Mouse (Mus musculus) limb, embryonic 15.5 days (tissue): Measurements from ENCODE around the gene Rcvrn. TPM values are rescaled to one million over a fixed set of nuclear protein-coding genes. Genes with fewer than 3 reads are reported as not detected.

Source experiments
- ATAC-seq: fragments of 200-750 bp; cut with Nextera tagmentation; 2 replicates; pipeline ENCODE4 v1.8.0; 2017; ENCODE audit warnings: low read depth, moderate TSS enrichment; ENCODE audit not compliant: insufficient number of reproducible peaks, low FRiP score, low TSS enrichment
- H3K27ac ChIP-seq: fragments of 300-500 bp; sonication (generic); 2 replicates; pipeline ENCODE4 v1.5.1; 2015; ENCODE audit warnings: moderate library complexity, mild to moderate bottlenecking, inconsistent platforms
- H3K27me3 ChIP-seq: fragments of 300-500 bp; sonication (generic); 2 replicates; pipeline ENCODE4 v1.6.1; 2015; ENCODE audit warnings: inconsistent platforms
- H3K36me3 ChIP-seq: fragments of 300-500 bp; sonication (generic); 2 replicates; pipeline ENCODE4 v1.6.1; 2015; ENCODE audit warnings: inconsistent platforms
- H3K4me1 ChIP-seq: fragments of 300-500 bp; sonication (generic); 2 replicates; pipeline ENCODE4 v1.6.1; 2015; ENCODE audit warnings: inconsistent platforms
- H3K4me2 ChIP-seq: fragments of 300-500 bp; sonication (generic); 2 replicates; pipeline ENCODE4 v1.6.1; 2015; ENCODE audit warnings: mild to moderate bottlenecking, inconsistent platforms
- H3K4me3 ChIP-seq: fragments of 300-500 bp; sonication (generic); 2 replicates; pipeline ENCODE4 v1.5.1; 2015; ENCODE audit warnings: mild to moderate bottlenecking, inconsistent platforms
- H3K9ac ChIP-seq: fragments of 300-500 bp; sonication (generic); 2 replicates; pipeline ENCODE4 v1.6.1; 2015; ENCODE audit warnings: inconsistent platforms
- H3K9me3 ChIP-seq: fragments of 300-500 bp; sonication (generic); 2 replicates; pipeline ENCODE4 v1.6.1; 2016; ENCODE audit warnings: inconsistent platforms
- WGBS: fragments of 180-500 bp; shearing (Covaris S2); methylation state at CpG from one replicate; pipeline ENCODE4 v1.1.7; 2015; 5-methylcytosine and 5-hydroxymethylcytosine counted together
- polyA plus RNA-seq: library from polyadenylated mRNA; unstranded; fragments of >200 nt; fragmentation: Nextera tagmentation; extraction: Ambion mirVana; gene quantifications from 2 replicates; pipeline ENCODE4 v1.2.1, GENCODE M21; 2015

Rcvrn gene
- polyA plus RNA-seq, 1 experiment from 2014 or later: not detected

GRCm38 (mm10) chr11:67675562-67676540 lies 19.3 kb upstream of the Rcvrn start:
- H3K4me1 ChIP-seq: no peaks in the 10 kb centered on the region
- no peaks in the 10 kb centered on the region for H3K9me3 ChIP-seq
- no peaks in the 10 kb centered on the region for H3K36me3 ChIP-seq
- ATAC-seq: no peak
- no peak overlapping the region for H3K9ac ChIP-seq
- H3K27ac ChIP-seq: no peak overlapping the region
- no peak overlapping the region for H3K4me2 ChIP-seq
- H3K4me3 ChIP-seq: no peak overlapping the region
- H3K27me3 ChIP-seq: no peaks in the 10 kb centered on the region
- 67% methylated on average over 12 of the region's 12 CpGs for WGBS

GRCm38 (mm10) chr11:67679300-67679699 lies 15.8 kb upstream of the Rcvrn start:
- H3K4me2 ChIP-seq: no peak overlapping the region
- H3K27ac ChIP-seq: no peak overlapping the region
- H3K9ac ChIP-seq: no peak overlapping the region
- ATAC-seq: no peak
- no peaks in the 10 kb centered on the region for H3K27me3 ChIP-seq
- H3K9me3 ChIP-seq: no peaks in the 10 kb centered on the region
- no peak overlapping the region for H3K4me3 ChIP-seq
- no peaks in the 10 kb centered on the region for H3K36me3 ChIP-seq
- 59% methylated on average over 5 of the region's 5 CpGs for WGBS
- no peaks in the 10 kb centered on the region for H3K4me1 ChIP-seq

- ATAC-seq: no peak
- Histone ChIP-seq H3K4me3 (no peak overlapping the region), H3K27me3 (no peaks in the 10 kb centered on the region), H3K4me1 (no peaks in the 10 kb centered on the region), H3K9me3 (no peaks in the 10 kb centered on the region), H3K36me3 (no peaks in the 10 kb centered on the region), H3K27ac (no peak overlapping the region), H3K9ac (no peak overlapping the region), H3K4me2 (no peak overlapping the region)
- WGBS: 87% methylated on average over 2 of the region's 2 CpGs
Observed at GRCm38 (mm10) chr11:67679930-67680329, 15.2 kb upstream of the Rcvrn start.

DNA sequence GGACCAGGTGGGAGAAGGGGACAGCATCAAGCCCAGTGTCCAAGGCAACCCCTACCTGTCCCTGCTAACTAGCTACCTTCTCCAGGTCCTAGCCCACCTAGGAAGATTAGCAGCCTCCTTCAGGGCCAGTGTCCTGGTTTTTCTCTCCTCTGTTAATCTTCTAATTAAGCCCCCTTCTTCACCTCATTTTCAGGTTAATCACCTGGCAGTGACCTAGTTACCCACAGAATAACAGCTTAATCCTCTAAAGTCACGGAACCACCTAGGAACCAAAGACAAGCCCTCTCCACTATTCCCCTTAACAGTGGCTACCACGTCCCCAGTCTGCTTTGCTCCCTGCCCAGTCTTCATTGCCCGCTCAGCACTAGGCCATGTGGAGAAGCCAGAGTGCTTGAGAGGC lies 13.3 kb upstream of the Rcvrn start:
- Histone ChIP-seq H3K4me3 (no peak overlapping the region), H3K36me3 (no peaks in the 10 kb centered on the region)

GRCm38 (mm10) chr11:67686109-67686508 lies 9.0 kb upstream of the Rcvrn start:
- no peak overlapping the region for H3K4me3 ChIP-seq
- H3K27me3 ChIP-seq: no peaks in the 10 kb centered on the region
- WGBS: 86% methylated on average over 2 of the region's 2 CpGs
- no peaks in the 10 kb centered on the region for H3K36me3 ChIP-seq
- ATAC-seq: no peak
- no peaks in the 10 kb centered on the region for H3K4me1 ChIP-seq
- no peak overlapping the region for H3K9ac ChIP-seq
- H3K27ac ChIP-seq: no peak overlapping the region
- no peak overlapping the region for H3K4me2 ChIP-seq
- no peaks in the 10 kb centered on the region for H3K9me3 ChIP-seq

More for the DNA sequence above, 13.3 kb upstream of the Rcvrn start:
- Histone ChIP-seq H3K9ac (no peak overlapping the region), H3K27me3 (no peaks in the 10 kb centered on the region), H3K4me1 (no peaks in the 10 kb centered on the region), H3K4me2 (no peak overlapping the region), H3K27ac (no peak overlapping the region), H3K9me3 (no peaks in the 10 kb centered on the region)
- ATAC-seq: no peak; the same call in 1 of the 2 replicates
- WGBS: 85% methylated on average over 3 of the region's 3 CpGs

DNA sequence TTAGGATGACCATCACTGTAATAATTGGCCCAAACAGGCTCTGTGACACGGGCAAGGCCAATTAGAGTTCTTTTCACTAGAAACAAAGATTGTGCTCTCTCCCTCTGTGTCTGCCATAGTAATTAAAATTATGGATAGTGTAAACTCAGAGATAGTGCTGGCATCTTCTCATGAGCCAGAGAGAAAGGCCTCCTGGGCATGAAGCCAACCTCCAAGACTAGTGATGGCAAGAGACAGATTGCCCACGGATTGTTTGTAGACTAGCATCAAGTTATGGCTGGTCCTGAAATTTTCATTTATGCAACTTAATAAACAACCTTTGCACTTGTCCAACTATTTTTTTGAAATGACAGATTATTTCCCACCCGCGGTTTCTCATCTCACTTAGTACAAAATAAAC lies 17.9 kb downstream of the Rcvrn start:
- ATAC-seq: no peak
- H3K36me3 ChIP-seq: no peaks in the 10 kb centered on the region

GRCm38 (mm10) chr11:67715382-67715781 lies 20.3 kb downstream of the Rcvrn start:
- no peak overlapping the region for H3K27ac ChIP-seq
- no peak for ATAC-seq
- no peaks in the 10 kb centered on the region for H3K36me3 ChIP-seq
- no peaks in the 10 kb centered on the region for H3K9me3 ChIP-seq
- H3K4me1 ChIP-seq: no peaks in the 10 kb centered on the region
- no peak overlapping the region for H3K9ac ChIP-seq
- H3K4me3 ChIP-seq: no peak overlapping the region
- 76% methylated on average over 4 of the region's 4 CpGs for WGBS
- H3K27me3 ChIP-seq: no peaks in the 10 kb centered on the region
- no peak overlapping the region for H3K4me2 ChIP-seq

More for the DNA sequence above, 17.9 kb downstream of the Rcvrn start:
- WGBS: 91% methylated on average over 4 of the region's 4 CpGs
- Histone ChIP-seq H3K9ac (no peak overlapping the region), H3K4me2 (no peak overlapping the region), H3K4me1 (no peaks in the 10 kb centered on the region), H3K27me3 (no peaks in the 10 kb centered on the region), H3K4me3 (no peak overlapping the region), H3K9me3 (no peaks in the 10 kb centered on the region), H3K27ac (no peak overlapping the region)

DNA sequence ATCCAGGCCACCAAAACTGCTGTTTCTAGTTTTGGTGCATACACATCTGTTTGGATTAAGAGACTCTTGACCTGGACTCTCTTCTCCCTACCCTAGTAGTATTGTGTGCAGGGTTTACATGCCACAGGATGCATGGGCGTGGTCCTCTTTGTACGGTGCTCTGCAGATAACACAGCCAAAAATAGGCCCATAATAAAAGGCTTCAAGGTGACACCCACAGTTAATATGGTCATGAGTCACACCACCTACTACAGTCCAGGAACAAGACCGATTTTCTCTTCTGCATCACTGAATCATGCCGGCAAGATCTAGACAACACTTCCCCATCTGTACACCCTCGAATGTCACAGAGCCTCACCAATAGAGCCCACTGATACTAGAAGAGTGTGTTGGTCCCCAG lies 26.4 kb downstream of the Rcvrn start:
- Histone ChIP-seq H3K36me3 (no peaks in the 10 kb centered on the region), H3K27me3 (no peaks in the 10 kb centered on the region), H3K9me3 (no peaks in the 10 kb centered on the region), H3K4me3 (no peak overlapping the region), H3K4me1 (no peaks in the 10 kb centered on the region), H3K4me2 (no peak overlapping the region), H3K27ac (no peak overlapping the region), H3K9ac (no peak overlapping the region)
- no peak for ATAC-seq
- WGBS: 88% methylated on average over 5 of the region's 5 CpGs

DNA sequence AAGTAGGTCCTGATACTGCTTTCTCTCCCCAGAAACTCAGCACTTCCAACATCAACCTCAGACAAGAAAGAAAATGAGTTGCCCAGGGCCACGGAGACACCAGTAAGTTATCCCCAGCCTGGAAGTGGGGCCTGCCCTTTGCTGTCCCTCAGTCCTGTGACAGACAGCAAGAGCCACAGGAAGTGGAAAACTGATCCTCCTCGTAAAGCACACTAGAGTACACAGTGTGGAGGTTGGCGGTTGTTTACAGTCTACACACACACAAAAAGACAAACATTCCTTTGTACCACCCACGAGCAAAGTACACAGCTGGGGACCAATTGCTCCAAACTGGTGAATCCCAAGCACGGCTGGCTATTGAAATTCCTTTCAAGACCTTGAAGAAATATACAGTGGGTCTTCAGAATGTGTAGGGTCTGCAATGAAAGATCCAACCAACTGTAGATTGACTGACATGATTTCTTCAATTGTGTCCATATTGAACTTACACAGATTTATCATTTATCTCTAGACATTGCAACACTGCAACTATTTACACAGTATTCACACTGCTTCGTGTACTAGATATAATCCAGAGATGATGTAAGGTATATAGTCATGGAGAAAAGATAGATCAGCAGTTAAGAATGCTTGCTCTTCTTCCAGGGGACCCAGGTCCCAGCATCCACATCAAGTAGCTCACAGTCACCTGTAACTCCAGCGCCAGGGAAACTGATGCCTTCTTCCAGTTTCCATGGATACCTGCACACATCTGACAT lies 27.5 kb downstream of the Rcvrn start:
- 66% methylated on average over 7 of the region's 7 CpGs for WGBS
- Histone ChIP-seq H3K36me3 (no peaks in the 10 kb centered on the region), H3K27me3 (no peaks in the 10 kb centered on the region), H3K4me3 (no peak overlapping the region), H3K4me1 (no peaks in the 10 kb centered on the region), H3K27ac (no peak overlapping the region), H3K4me2 (no peak overlapping the region), H3K9me3 (no peaks in the 10 kb centered on the region), H3K9ac (no peak overlapping the region)
- ATAC-seq: no peak

- Histone ChIP-seq H3K4me1 (no peaks in the 10 kb centered on the region), H3K4me2 (no peak overlapping the region), H3K27ac (no peak overlapping the region), H3K9me3 (no peaks in the 10 kb centered on the region), H3K9ac (no peak overlapping the region), H3K4me3 (no peak overlapping the region), H3K36me3 (no peaks in the 10 kb centered on the region), H3K27me3 (no peaks in the 10 kb centered on the region)
- no peak for ATAC-seq
- 65% methylated on average over 8 of the region's 8 CpGs for WGBS
Observed at GRCm38 (mm10) chr11:67723231-67724013, 28.3 kb downstream of the Rcvrn start.

GRCm38 (mm10) chr11:67727095-67727494 lies 32.0 kb downstream of the Rcvrn start:
- Histone ChIP-seq H3K9ac (no peak overlapping the region), H3K4me3 (no peak overlapping the region), H3K4me1 (no peaks in the 10 kb centered on the region), H3K27ac (no peak overlapping the region), H3K36me3 (no peaks in the 10 kb centered on the region), H3K27me3 (no peaks in the 10 kb centered on the region), H3K4me2 (no peak overlapping the region), H3K9me3 (no peaks in the 10 kb centered on the region)
- no peak for ATAC-seq
- 62% methylated on average over 6 of the region's 6 CpGs for WGBS
